Mouse (Mus musculus) embryo, embryonic 10 days (tissue): ENCODE results near the gene Snu13.

ENCODE experiments used
- DNase-seq: peaks from one replicate; pipeline ENCODE4 v3.0.0-alpha.2; 2015; ENCODE audit warnings: low spot score

The Snu13 gene

GRCm38 (mm10) chr15:82027276-82027675, 20.1 kb downstream of the Snu13 start:
- DNase-seq = no peak

DNA sequence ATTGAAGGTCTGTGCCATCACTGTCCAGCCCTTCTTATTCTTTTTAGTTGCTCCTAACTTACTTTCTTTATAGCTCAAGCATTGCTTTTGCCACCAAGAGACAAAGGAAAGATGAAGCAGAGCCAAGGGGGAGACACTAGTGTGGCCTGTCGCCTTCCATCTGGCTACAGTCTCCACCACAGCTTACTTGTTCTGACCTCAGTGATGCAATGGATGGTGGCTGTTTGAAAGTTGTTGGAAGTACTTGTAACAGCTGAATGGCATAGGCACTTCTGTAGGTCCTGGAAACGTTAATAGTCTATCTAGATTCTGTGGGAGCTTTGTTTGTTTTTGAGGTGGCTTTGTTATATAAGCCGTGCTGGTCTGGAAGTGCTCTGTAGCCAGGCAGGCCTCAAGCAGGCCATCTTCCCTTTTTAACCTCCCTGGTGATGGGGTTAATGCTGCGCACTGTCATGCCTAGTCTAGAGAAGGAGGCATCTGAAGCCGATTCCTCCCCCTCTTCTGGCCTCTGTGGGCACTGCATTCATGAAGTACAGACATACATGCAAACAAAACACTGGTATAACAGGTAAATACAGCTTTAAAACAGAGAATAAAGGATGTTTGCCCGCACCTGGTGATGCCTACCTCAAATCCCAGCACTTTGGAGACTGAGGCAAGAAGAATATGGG, 23.3 kb downstream of the Snu13 start:
- no peak for DNase-seq

DNA sequence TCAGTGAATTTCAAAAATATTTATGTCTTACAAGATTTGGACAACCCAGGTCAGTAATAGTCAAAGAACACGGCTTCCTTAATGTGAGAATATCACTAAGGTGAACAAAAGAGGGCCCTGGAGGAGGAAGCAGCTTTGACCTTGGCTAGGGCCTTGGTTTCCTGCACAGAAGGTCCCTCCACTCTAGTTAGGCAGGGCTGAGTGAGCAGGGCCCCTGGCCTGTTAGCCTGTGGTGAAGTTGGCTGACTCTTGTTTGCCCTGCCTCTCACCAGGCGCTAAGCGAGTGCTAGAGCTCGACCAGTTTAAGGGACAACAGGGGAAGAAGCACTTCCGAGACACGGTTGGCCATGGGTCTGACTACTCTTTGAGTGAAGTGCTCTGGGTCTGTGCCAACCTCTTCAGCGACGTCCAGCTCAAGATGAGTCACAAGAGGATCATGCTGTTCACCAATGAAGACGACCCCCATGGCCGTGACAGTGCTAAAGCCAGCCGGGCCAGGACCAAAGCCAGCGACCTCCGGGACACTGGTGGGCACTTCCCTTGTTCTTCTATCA, 24.8 kb downstream of the Snu13 start:
- no peak for DNase-seq

DNA sequence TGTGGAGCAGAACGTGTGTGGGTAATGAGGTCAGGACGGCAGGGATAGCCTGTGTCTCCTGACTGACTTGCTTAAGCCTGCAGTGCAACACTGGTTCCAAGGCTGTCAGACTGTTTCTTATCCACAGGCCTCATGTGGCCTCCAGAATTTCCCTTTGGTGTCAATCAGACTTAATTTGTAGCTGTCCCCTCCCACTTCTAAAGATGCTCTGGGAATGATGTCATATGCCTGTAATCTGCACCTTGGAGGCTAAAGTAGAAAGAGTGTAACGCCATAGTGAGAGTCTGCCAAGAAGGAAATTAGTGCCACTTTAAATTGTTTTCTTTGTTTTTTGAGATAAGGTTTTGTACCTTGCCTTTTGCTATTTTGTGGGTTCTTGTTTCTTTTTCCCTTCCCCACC, 28.1 kb downstream of the Snu13 start:
- DNase-seq = no peak

DNA sequence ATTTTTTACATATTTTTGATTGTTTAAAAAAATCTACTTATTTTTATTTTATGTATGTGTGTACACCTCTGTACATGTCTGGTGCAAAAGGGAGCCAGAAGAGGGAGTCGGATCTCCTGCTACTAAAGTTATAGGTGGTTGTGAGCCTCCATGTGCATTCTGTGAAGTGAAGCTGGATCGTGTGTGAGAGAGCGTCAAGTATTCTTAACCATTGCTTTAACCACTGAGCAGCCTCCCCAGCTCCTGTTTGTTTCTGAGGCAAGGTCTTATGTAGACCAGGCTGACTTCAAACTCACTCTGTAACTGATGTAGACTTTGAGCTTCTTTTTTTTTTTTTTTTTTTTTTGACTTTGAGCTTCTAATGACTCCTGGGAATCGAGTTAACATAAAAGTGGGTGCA, 29.9 kb downstream of the Snu13 start:
- no peak for DNase-seq

DNA sequence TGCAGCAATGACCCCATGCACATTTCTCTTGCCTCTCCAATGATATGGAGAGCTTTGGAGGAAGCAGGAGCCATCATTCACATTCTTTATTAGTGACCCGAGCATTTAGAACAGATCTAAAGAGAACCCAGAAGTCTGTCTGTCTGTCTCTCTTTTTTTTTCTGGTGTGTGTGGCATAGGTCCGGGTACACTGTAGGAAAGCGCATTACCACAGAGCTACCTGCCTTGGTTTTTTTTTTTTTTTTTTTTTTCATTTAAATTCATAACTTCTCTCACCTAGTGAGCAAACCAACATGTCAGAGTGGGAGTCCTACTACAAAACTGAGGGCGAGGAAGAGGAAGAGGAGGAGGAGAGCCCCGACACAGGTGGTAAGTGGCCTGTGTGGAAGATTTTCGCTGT, 30.6 kb downstream of the Snu13 start:
- no peak for DNase-seq

- peak; percentile 99 for DNase-seq
These were observed 31.1 kb downstream of the Snu13 start for GRCm38 (mm10) chr15:82016101-82016808.

- DNase-seq = peak; percentile 59
These were observed 31.9 kb downstream of the Snu13 start for GRCm38 (mm10) chr15:82015392-82016100.

- no peak for DNase-seq
These were observed 32.5 kb downstream of the Snu13 start for GRCm38 (mm10) chr15:82014745-82015391.

DNA sequence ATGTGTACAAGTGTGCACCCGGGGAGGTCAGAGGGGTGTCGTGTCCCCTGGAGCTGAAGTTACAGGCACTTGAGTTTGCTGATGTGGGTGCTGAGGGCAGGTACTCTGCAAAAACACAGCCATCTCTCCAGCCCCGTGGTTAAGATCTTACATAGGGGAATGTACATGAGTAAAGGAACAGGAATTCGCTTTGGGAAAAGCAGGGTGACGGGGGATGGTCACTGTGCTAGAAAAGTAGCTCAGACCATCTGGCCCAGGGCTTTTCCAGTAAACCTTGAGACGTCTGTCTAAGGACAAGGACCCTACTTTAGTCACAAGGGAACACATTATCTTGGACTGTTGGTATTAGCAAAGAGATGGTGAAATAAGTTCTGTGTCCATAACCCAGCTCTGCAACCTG, 35.5 kb downstream of the Snu13 start:
- no peak for DNase-seq

GRCm38 (mm10) chr15:82004257-82004656, 43.1 kb downstream of the Snu13 start:
- no peak for DNase-seq

GRCm38 (mm10) chr15:81993992-81994391, 53.4 kb downstream of the Snu13 start:
- no peak for DNase-seq

DNA sequence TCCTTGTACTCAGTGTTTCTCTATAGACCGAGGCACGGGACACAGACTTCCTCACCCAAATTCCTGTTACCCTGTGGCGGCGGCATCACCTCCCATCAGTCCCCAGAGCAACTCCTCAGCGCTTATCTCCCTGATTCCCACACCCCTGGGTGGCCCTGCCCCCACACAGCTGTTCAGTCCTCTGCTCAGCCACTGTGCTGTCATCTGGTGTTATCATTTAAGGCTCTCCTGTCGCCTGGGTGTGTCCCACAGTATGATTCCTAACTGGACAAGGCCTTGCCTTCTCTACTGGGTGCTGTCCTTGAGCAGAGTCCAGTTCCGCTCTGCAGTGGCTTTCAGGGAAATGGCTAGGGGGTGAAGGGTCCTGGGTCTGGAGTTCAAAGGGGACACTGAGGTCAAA, 56.8 kb downstream of the Snu13 start:
- peak; percentile 27 for DNase-seq
